Mouse (Mus musculus): Measurements from ENCODE around the gene Lhpp.

DNA sequence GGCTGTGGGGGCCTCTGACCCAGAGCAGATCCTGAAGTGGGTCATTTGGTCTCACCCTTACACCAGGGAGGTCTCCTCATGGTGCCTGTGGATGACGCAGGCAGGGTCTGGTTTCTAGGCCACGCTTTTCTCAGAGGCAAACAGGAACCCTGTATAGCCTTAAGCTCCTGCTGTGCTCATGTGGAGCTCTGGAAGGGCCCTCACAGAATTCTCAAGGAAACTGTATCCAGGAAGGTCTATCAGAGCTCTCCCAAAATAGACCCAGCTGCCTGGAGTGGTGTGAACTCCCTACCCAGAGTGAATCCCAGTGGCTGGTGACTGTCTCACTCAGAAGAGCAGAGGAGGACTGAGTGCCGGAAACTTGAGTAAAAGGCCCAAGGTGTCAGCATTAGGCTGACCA, 44.0 kb downstream of the Lhpp start:
- TF ChIP-seq CTCF (IDR thresholded peaks at IDR 0.05; ENCODE audit: insufficient read depth, low read depth, low read length) (no peak), POLR2A (IDR thresholded peaks at IDR 0.05; ENCODE audit: insufficient read depth, low read depth, low read length) (no peak)
